Mouse (Mus musculus): ENCODE data around the gene Tns1.

The Tns1 gene

DNA sequence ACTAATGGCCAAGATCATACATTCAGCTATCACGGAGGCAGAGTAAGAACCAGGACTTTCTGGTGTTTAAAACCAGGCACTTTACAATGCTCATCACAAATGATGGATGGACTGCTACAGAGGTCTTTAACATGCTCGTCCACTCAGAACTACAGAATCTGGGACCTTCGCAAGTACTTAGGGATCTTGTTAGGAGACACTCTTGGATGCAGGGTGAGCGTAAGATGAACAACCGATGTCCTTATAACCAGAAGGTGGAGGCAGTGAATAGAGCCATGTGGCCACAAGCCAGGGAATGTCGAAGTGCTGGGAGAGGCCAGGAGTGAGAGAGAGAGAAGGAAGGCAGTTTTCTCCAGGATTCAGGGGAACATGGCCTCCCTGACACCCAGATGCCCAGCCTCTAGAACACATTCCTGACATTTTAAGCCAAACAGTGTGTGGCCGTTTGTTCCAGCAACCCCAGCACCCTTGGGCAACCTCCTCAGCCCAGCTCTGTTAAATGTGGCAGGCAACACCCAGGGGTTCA, 130.3 kb downstream of the Tns1 start:
- no peak for DNase-seq (ENCODE audit: low read depth, low spot score)

DNA sequence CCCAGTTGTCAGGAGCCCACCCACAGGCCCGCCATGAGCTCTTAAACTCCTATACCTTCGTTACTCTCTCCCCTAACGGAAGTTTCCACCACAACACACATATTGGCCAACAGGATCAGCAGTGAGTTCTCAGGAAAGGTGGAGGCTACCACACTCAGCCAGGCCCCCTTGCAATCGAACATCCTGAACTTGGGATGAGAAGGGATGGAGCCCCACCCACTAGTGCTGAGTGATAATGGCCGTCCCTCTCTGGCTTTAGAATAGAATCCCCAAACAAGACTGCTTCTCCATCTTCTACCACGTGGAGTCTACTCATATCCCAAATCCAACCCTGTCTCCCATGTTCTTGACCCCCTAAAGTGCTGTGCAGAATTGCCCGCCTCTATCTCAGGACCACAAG, 131.0 kb downstream of the Tns1 start:
- DNase-seq (ENCODE audit: low read depth, low spot score): no peak

DNA sequence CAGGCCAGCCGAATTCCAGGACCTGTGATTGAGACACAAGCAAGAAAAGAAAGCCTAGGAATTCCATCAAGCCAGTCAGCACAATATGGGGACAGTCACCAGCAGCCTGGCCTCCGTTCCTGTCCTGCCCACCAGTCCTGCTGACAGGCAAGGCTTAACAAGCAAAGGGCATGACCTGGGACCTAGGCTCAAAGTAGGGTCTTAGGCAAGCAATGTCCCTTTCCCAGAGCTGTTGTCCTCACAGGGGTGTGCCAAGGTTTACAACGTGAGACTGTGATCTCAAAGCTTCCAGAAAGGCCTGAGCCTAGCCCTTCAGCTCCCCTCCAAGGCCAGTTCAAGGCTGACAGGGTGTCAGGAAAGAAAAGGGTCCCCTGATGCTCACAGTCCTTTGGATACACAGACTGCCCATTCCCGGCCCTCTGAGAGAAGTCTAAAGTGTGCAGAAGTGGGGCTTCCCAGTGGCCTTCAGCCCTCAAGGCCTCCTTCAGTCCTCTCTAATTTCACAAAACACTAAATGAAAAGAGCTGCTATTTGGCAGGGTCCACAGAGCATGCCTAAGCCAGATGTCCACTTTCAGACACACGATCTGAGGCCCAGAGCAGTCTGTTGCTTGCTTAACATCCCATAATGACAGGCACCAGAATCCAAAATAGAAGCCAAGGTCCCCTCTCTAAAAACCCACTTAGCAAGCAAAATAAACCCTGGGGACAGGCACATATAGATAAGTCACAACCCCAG, 131.9 kb downstream of the Tns1 start:
- no peak for DNase-seq (ENCODE audit: low read depth, low spot score)

DNA sequence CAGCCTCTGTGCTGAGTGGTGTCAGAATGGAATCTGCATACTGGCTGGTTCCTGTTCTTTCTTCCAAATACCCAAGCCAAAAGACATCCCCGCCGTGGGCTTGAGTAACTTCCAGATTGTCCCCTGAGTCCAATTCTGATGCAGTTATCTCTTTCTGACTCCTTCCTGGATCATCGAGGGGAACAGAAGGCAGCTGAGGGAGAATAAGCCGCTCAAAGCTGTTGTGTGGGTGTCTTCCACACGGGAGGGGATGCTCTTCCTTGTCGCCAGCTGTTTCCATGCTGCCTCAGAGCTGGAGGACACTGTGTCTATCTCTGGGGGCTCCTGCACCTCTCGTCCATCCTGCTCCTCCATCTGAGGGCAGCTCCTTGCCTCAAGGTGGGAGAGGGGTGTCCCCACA, 133.0 kb downstream of the Tns1 start:
- DNase-seq (ENCODE audit: low read depth, low spot score): no peak

DNA sequence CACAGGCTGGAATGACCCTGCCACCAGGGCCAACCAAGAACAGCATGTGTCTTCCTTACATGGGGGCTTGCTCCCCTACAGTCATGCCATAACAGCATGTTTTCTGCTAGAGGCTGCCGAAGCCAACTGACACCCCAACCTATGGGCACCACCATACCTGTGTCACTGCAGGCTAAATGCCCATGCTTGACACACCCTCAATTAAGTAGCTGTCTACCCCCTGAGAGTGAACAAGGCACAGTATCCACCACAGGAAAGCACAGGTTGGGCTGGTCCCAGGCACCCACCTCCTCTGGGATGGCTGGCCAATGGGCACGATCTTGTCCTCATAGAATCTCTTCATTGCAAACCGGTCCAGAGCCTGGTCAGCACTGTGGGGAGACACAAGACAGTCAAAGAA, 134.2 kb downstream of the Tns1 start:
- DNase-seq (ENCODE audit: low read depth, low spot score): no peak

DNA sequence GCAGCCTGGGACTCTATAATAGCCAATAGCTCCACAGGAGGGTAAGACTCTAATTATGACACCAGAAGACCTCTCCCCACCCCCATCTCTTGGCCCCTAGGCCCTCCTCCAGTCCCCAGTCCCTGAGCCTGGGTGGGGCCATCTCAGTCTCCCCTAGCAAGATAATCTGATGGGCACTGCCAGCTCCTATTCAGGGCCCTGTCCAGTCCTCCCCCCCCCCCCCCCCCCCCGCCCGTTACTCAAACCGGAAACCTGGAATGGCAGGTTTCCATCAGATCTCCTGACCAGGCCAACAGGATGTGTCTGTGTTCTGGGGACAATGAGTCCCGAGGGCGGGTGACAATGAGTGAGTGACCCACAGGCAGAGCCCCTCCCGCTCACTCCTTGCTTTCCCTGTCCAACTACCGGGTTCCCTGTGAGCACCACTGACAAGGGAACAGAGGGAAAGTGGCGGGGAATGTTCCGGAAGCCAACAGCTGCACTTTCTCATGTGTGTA, 136.5 kb downstream of the Tns1 start:
- DNase-seq (ENCODE audit: low read depth, low spot score): no peak

DNA sequence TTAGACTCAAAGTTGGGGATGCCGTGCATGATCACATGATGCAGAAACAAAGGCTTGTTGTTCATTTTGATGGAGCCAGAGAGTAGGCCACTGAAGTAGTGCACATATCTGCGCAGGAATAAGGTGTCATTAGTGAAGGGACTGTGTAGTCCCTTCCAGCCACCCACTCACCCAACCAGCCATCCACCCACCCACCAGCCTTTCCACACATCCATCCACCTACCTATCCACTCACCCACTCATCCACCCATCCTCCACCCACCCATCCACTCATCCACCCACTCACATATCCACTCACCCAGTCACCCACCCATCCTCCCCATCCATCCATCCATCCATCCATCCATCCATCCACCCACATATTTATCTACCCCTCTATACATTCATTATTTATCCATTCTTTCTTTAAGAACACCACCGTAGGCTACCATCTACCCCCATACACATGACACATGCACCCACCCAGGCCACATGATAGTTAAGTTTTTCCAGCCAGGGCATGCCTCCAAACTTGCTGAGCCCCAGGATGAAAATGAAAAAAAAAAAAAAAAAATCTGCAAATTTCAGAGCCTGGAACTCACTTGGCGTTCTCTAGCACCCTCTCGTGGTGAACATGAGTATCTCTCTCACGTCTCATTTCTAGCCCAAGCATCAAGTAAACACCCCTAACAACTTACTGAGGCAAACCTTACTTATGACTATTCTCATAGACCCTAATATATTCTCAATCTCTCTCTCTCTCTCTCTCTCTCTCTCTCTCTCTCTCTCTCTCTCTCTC, 137.8 kb downstream of the Tns1 start:
- DNase-seq (ENCODE audit: low read depth, low spot score): no peak

DNA sequence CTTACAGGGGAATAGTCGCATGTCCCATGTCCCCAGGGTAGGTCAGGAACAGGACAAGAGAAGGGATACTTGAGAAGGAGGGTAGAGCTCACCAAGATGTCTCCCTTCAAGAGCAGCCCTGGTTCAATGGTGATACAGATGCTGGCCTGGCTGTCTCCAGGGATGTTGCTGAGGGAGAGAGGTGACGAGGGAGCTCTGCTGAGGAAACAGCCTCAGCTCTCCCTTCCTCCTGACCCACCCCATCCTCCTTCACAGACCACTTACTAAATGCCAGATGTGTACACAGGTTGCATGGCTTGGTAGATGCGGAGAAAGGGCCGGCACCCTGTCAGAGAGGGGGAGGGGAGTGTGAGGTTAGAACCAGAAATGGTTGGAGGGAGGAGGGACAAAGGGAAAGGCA, 138.6 kb downstream of the Tns1 start:
- no peak for DNase-seq (ENCODE audit: low read depth, low spot score)

DNA sequence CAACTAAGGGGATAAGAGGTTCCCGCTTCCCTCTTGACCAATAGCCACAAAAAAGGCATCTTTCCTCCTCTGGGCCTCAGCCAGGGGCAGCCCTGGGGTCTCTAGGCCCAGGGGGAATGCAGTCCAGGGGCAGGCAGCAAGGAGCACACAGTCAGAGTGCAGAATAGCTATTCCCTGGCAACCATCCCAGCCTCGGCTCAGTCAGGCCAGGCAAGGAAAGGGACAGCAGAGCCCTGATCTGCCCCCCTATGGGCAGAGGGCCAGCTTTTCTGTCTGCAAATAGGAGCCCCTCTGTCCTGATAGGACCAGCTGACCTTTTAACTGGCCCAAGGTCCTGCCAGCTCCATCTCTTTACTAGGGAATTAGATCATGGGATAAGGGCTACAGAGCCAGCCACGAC, 145.0 kb downstream of the Tns1 start:
- DNase-seq (ENCODE audit: low read depth, low spot score): no peak

DNA sequence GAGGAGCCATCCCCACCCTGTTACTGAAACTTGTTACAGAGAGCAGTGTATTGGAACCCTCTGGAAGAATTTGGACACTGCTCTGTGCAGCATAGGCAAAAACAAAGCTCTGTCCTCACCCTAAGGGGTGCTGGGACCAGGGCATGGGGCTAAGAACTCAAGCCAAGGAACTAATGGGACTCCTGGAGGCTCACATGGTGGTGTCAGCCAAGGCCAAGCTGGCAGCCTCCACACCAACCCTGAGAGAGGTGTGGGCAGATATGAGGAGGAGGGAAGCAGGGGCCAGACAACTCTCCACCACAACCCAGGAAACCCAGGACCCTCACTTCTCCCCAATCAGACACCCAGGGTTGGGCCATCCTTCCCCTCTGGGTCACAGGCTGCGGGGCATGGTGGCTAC, 145.7 kb downstream of the Tns1 start:
- DNase-seq (ENCODE audit: low read depth, low spot score): no peak

DNA sequence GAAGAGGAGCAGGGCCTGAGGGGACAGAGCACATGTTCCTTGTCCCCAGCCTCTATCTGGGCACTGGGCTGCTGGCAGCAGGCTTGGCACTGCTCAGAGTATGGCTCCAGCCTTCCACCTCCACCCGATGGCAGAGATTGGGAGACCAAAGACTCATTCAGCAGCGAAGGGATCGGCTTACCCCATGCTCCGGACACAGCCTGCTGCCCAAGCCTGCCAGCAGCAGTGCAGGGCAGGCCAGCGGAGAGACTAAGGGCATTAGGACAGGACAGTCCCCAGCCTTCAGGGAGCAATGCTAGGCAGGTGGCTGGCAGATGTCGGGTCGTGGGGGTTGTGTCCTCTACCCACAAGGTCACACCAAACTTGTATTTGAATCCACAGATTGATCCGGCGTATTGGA, 150.3 kb downstream of the Tns1 start:
- DNase-seq (ENCODE audit: low read depth, low spot score): no peak

DNA sequence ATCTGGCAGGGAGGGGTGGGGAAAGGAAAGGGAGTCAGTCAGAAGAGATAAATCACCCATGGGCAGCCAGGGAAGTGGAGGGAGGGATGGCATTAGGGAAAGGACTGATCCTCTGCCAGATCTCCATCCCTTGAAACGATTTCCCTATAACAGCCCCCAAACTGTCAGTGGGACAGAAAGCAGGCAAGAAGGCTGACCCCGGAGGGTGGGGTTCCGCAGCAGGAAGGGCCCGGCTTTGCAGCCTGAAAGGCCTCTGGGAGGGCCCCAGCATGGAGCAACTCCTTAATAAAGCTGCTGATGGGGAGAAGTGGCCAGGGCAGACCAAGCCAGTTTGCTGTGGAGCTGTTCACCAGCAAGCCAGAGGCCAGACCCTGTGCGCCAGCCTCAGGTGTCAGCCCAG, 151.5 kb downstream of the Tns1 start:
- DNase-seq (ENCODE audit: low read depth, low spot score): no peak

DNA sequence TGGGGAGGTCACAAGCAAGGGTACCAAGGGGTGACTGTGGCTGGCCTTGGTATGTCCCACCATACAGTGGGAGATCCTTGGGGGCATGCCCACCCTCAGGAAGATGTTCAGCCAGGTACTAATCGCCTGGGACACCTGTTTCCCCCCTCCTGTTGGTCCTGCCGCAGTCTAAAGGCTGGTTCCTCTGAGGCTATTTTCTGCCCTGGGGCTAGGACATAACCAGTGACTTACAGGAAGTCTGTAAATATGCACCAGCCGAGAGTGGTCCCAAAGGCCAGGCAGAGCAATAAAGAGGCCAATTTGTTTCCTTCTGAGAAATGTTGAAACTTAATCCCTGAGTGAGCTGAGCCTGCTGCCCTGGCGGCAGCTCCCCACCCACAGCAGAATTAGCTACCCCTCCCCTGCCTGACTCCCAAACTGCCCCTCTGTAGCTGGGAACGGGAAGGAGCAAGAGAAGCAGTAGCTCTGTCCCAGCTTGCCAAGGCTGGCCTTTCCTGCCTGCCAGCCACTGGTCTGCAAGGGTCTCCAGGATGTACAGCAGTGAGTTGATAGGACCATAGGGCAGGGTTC, 154.0 kb downstream of the Tns1 start:
- DNase-seq (ENCODE audit: low read depth, low spot score): no peak

DNA sequence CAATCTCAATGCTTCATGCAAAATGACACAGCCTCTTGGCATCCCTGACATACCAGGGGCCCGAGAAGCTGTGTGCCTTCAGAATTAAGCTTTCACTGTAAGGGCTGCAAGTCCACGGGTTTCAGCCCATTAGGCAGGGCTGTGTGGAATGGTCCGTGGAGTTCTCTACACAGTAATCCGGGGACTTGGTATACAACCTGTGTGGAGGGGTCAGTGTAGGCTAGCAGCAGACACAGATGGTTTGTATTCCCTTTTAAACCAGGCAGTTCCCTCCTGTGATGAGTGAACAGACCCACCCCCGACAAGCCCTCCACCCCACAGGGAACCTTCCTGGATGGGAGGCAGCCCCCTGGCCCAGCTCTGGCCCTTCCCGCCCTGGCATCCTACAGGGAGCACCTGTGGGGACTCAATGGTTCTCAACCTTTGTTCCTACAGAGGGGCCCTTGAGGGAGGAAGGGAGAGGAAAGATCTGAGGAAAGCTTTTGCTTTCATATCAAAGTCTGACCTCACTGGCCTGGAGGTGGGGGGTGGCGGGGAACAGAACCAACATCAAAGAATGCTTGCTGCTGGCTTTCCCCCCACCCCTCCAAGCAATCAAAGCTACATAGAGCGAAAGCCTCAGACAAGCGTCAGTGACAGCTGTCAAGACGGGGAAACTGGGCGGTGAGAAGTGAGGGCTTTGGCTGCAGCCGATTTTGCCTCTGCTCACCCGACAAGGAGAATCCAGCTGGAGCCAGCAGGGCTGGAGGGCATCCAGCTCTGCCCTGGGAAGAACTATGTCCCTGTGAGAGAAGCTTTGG, 155.3 kb downstream of the Tns1 start:
- DNase-seq (ENCODE audit: low read depth, low spot score): no peak

DNA sequence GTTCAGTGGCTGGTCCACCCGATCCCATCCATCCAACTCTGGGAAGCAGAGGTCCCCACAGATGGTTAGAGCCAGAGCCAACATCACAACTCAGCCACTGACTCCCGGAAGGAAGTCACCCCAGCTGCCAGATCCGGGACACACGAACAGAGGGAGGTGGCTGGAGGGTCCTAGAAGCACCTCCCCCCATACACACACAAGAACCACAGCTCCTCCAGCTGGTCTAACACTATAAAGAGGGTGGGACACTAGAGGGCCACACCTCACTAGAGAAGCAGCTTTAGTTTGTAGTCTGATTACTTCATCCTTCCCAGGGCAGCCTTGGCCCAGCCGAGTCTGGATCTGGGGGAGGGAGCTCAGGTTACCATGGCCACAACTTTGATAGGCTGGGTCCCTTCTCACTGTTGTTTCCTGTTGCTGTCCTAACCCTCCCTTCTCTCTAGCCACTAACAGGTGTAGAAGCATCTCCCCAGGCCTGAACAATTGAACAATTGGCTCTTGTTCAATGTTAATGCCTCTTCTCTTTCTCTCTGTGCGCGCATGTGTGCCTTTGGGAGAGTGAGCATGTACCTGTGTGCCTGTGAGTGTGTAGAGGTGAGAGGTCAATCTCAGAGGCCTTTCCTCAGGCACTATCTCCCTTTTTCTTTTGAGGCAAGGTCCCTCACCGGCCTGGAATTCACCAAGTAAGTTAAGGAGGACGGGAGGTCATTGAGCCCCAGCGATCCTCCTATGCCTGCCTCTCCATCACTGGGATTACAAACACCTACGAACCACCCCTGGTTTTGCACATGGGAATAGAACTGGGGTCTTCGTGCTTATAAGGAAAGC, 157.6 kb downstream of the Tns1 start:
- no peak for DNase-seq (ENCODE audit: low read depth, low spot score)

DNA sequence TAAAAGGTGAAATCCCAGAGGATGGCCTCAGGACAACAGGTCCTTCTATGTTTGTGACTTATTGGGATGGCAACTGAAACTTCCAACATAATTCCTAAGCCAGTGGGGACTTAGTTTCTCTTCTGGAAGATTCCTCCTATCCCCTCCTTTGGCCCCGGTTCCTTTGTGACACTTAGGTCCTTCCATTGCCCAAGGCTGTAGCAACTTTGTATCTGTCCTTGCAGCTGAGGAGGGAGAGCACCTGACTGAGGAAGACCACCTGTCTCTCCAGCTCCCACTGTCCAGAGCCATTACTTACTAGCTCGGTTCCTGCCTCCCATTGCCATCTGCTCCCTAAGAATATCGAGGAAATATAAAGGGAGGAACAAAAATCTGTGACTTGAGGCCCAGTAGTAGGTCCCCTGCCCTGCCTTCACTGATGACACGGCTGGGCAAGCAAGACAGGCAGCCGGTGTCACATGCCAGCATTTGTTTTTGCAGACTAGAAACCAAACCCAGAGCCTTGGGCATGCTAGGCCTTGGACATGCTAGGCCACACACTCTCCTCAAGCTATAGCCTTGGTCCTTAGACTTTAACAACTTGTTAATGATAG, 160.0 kb downstream of the Tns1 start:
- no peak for DNase-seq (ENCODE audit: low read depth, low spot score)

DNA sequence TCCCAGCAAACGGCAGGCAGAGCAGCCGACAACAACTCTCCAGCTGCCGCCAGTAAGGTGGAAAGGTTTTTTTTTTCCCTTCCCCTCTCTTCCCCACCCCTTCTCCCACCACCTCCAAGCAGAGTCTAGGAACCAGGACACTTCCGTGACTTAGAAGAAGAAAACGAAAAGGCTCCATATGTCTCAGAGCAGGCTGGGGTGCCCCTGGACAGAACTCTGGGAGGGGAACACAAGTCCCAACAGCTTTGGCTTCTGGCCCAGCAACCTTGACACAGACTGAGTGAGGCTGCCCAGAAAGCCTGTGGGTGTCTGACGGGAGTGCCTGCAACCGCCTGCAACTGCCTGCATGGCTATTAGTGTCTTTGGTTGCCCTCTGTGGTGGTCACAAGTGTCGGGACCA, 160.6 kb downstream of the Tns1 start:
- DNase-seq (ENCODE audit: low read depth, low spot score): no peak

DNA sequence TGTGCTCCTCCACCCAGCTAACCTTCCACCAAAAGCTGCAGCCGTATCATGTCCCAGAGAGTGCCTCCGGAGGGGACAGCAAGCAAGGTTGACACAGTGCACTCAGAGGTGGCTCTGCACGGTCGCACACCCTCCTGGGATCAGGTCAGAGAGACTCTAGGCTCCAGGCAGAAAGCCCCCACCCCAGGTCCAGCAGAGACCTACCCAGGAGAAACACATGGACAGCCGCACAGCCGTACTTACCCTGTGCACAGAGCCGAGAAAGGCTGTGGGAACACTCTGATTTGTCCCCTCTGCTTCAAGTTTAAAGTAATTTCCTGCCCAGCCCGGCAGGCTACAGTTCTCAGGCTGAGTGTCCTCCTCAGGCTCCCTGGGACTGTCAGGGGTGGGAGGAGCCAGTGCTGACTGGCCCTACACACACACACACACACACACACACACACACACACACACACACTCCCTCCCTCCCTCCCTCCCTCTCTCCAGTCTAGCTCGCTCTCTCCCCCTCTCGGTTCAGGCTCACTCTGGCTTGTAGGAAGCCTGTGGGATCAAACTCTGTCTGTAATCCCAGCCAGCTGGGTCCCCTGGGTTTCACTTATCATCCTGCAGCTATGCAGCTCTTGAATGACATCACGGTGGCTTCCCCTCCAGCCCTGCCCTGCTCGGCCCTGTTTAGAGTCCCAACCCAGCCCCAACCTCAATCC, 161.4 kb downstream of the Tns1 start:
- DNase-seq (ENCODE audit: low read depth, low spot score): no peak

DNA sequence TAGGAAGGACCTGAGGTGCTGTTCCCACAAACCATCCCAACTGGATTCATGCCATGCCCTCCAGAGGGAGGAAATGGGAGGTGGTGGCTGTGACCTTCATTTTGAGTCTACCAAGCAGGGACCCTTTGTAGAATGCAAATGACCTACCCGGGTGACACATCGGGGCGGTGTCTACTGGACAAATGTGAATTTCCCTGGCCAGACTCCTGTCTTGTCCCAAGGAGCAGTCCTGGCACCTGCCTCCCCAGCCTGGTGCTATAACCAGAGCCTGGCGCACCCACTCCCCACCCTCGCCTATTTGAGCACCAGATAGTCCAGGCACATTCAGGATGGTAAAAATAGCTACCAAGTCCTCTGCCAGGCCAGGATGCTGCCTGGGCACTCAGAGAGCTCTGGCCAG, 162.2 kb downstream of the Tns1 start:
- no peak for DNase-seq (ENCODE audit: low read depth, low spot score)

DNA sequence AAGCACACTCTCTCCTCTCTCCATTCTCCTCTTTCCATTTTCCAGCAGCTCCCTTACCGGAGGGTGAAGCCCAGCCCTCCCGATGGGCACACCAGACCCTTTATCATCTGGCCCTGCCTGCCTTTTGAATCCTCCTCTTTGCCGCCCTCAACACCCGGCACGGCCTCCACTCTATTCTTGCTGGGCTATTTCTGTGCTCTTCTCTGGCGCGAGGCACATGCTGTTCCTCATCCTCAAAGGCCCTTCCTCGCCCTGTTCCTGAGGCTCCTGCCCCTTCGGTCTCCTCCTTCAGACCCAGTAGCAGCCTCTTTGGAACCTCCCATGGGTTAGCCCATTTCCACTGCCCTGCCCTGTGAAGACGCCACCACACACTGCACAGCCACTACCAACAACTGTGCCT, 164.5 kb downstream of the Tns1 start:
- no peak for DNase-seq (ENCODE audit: low read depth, low spot score)
